Mouse (Mus musculus): ENCODE measurements around the gene Col19a1.

Gene Col19a1

DNA sequence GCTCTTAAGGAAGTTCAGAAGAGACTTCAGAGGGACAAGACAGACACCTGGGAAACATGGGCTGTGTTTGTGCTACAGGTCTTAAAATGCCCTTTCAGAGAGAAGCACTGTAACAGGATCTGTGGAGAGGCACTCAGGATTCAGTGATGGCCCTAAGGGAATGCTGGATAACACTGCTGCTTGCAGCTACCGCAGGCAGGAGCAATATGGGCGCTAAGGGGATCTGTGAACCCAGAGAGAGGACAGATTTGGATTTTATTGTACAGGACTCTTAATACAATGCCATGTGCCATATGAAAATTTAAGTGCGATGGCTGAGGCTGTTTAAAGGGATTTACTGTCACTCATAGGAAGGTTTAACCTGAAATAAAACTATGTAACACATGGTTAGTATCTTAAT lies 270.8 kb downstream of the Col19a1 start:
- DNase-seq (ENCODE audit: low spot score), result no peak

DNA sequence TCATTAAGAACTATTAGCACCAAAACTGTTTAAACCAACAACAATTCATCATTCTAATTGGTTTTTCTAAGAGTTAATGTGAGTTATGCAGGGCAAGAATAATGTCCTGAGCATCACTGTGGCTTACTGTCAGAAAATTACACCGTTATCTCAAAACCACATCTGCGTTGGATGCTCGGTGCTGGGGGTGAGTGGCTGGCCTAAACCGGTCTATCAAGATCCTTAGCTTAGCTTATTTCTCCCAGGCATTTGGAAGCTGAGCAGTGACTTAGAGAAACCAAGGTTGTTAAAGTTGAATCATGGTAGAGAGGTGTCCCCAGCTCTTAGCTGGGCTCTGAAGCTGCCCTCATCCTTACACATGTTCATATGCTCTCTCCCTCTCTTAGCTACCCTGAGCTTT lies 276.4 kb downstream of the Col19a1 start:
- DNase-seq (ENCODE audit: low spot score), result no peak

DNA sequence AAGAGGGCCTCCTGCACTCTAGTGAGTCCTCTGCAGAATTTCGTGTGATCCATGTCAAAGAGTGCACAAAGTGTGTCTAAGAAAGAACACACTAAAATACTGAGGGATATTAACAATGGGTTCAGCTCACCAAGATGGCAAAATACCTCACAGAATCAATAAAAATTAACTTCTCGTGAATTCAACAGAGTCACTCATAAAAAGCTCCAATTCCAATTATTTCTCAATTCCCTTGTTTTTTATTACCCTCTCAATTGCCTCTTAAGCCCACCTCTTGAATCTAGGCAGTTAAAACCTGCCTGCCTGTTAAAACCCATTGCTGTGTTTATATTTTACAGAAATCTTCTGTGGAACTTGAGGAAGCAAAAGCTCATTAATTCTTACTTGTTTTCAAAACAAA lies 277.1 kb downstream of the Col19a1 start:
- DNase-seq (ENCODE audit: low spot score), result no peak

DNA sequence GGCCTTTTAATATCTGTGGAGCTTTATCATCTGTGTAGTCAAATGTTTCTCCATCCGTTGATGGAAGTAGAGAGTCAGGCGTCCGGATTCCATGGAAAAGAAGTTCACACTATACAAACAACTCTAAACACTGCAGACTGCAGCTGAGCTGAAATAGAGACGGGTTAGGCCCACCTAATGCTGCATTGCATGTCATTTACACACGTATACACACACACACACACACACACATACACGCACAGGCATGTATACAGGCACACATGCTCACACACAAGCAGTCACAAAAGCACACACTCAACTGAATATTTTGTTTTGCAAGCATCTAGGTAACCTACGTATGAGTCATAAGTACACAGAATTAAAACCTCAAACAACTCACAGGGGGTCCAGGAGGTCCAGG lies 284.2 kb downstream of the Col19a1 start:
- DNase-seq (ENCODE audit: low spot score), result no peak

DNA sequence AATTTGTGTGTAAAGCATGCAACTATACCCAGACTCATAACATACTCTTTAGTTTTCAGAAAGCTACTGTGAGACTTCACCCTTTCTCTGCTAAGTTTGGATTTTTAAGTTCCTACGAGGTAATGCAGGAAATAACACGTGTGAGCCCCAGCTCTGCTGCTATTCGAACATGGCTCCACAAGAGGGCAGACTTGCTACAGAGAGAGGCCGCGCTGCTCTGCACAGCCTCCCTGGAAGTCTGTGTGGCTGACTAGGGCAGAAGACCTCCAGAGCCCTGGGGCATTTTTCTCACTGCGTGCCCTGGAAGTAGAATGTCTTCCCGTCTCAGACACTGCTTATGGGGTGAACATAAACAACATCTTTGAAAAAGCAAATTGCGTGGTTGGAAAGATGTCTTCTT lies 284.6 kb downstream of the Col19a1 start:
- peak; percentile 20 for DNase-seq (ENCODE audit: low spot score)

DNA sequence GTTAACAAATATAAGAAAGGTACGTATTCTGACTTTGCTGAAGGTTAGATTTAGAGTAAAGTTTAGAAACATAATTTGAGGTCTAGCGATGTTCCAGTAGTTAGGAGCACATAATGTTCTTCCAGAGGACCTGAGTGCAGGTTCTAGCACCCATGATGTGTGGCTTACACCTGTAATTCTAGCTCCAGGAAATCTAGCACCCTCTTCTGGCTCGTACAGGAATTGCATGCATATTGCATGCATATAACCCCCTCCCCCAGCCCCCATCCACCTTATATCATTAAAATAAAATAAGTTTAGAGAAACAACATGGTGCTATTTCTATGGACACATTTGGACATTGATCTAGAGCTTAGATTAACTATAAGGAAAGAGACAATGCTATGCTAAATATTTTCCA lies 286.6 kb downstream of the Col19a1 start:
- DNase-seq (ENCODE audit: low spot score), result no peak

DNA sequence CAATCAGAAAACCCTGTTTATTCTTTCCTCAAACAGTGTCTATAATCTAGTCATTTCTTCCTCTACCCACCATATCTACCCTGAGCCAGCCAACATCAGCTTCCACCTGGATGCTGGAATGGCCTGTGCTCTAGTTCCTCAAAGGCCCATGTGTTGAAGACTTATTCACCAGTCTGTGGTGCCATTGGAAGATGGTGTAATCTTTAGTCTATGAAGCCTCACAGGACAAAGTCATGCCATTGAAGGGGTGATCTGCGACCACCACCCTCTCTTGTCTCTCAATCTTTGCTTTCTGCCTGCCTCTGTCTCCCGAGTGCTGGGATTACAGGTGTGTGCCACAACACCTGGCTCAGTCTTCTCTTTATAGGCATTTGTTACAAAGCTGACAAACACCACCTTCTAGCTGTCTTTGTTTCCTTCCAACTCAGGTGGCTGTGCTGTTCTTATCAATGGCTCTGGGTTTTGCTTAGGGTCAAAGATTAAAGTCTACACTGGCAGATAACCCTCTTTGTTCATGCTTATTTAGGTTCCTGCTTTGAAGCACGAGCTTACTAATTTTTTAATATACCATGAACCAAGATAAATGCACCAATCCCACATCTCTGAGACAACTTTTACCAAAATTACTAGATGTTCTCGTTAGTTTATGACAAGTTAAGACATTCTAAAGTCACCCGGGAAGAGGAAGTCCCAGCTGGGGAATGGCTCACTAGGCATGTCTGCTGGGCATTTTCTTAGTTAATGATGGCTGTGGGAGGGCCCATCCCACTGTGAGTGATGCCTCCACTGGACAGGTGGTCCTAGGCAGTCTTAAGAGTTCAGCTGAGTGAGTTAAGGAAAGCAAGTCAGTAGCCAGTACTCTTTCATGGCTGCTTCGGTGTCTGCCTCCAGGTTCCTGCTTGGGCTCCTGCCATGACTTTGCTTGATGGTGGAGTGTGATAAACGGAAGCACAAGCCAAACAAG lies 292.0 kb downstream of the Col19a1 start:
- DNase-seq (ENCODE audit: low spot score), result no peak

DNA sequence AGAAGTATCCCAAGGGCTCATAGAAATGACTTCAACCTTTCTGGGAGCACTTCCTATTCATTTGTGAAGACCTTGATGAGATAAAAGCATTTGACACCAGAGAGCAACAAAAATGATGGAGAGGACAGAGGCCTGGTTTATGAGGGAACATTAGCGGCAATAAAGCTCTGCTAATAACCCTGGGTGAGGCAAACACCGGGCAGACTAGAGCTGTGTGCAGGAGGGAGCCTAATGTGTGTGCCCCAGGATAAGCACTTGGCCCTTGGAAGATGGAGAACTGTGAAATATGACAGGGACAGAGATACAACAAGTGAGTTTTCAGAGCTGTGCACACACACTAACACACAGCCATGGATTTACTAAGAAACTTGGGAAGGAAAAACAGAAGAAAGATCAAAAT lies 294.8 kb downstream of the Col19a1 start:
- DNase-seq (ENCODE audit: low spot score), result no peak

DNA sequence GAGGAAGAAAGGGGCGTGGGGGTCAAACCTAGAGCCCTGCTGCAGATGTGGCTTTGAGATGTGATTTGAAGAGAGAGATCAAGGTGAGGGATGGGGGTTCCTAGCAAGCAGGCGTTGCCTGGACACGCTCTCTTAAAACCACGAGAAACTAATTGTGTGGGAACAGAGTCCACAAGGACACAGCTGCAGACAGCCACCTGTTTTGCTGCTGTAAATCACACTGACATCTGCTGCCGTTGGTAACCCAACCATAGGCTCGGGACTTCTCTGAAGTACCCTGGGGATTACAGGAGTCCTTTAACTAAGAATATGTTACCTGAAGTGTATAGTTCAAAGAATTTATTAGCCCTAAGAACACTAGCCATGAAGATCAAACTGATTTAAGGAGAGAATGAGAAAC lies 300.9 kb downstream of the Col19a1 start:
- no peak for DNase-seq (ENCODE audit: low spot score)

DNA sequence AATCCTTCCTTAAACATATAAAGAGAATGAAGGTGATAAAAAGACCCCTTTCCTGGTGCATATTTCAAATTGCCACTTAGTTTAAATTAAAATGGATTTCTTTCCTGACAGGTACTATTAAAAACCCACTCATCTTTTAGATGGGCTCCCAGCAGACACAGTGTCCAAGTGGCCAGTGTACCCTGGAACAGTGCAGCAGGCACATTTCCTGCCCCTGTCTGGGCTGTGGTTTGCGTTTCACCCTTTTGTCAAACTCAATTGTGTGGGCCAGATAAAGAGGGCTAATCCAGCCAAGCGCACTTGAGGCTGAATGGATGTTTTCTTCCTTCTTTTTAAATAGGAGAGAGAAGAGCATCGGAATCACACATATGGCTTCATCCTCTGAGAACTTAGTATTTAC lies 320.2 kb downstream of the Col19a1 start:
- no peak for DNase-seq (ENCODE audit: low spot score)

DNA sequence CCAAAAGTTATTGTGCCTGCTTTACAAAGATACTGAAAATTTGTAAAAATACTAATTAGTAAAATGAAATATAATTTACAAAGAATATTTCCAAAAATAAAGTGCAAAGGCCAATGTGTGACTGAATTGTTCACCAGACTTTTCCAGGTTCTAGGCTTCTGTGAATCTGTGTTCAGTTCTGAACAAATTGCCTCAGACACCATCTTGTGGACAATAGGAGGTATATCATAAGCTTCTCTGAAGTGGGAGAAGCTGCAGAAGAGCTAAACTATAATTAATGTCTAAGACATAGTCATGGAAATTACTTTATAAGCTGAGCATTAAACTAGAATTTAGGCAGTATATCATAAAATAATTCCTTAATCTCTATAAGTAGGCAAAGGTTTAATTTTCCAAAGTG lies 326.1 kb downstream of the Col19a1 start:
- no peak for DNase-seq (ENCODE audit: low spot score)

DNA sequence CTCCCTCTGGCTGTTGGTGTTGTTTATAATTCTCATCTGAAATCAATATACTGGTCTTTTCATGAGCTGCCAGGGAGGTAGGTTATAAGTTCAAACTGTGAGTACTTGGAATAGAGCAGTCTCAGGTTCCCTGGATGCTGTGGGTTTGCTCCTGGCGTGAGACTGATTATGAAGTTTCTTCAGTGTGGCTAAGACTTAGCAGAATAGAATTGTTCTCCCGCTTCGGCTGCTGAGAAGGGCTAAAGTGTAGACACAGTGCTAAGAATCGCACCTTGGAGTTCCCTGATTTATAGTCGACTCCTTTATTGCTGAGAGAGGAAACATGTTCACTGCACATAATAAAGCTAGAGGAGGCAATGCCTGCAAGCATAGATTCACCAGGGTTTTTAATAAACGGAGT lies 327.9 kb downstream of the Col19a1 start:
- no peak for DNase-seq (ENCODE audit: low spot score)

DNA sequence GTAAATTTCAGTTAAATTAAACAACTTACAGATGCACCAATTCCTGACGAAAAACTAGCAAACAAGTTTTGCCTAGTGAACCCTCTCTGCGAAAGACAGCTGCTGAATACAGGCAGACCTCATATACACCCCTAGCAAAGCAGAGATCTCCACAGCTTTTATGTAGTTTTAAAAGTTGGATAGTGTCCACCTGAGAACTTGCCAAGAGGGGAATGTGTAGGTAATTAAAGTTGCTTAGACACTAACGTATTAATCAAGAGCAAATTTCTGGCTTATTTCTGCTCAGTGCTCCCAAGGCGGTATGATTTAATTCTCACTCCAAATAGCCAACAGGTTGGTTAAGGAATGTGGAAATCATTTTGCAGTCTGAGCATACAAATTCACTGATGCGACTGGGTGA lies 329.3 kb downstream of the Col19a1 start:
- no peak for DNase-seq (ENCODE audit: low spot score)

DNA sequence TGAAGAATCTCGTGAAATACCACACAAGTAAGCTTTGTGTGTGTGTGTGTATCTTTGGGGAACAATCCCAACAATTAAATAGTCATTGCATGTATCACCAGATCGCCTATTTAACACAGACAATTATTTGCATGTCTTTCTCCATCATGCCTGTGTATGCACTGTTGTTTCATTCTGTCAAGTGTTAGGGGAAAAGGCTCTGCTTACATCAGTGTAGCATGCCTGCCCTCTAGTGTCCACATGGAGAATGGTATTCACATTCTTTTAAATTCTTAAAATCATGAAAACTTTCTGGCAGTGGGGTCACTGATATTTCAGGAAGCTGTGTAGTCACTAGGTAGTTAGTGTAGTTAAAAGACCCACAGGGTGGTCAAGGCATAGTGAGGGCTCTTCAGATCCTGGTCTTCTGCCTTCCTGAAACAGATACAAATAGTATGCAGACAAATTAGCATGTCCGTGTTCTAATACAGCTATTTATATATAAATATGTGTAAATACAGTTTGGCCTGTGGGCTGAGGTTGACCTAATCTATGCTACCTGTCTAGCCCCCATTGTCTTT lies 338.1 kb downstream of the Col19a1 start:
- peak; percentile 31 for DNase-seq (ENCODE audit: low spot score)

DNA sequence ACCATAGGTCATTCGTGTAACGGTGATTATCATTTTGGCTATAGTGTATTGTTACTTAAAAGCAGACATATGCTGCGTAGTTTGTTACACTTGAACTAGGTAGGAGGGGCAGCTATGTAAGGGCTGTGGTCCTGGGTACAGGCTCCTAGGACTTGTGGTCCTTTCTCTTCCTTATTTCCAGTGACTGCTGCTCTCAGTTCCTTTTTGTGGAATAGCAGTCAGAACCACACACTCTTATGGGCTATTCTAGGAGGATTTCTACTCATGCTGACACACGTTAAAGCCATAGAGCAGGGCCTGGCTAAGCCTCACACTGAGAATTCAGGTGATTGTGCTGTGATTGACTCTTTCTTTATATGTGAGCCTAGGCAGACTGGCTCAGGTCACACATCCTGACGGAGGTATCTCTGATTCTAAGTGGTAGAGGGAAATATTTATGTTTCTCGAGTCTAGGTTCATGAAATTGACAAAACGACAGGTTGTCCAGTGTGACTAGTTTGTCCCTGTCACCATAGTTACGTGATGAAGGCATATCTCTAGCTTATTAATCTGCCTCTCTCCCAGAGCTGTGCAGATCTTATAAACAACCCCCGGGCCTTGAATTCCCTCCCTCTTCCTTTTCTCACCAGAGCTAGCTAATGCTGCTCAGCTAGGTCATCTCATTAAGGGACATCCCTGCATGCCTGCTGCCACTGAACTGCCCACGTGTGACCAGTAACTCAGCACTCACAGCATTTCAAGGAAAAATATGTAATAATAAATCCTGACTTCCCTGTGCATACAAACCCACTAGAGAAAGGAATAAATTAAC lies 338.8 kb downstream of the Col19a1 start:
- no peak for DNase-seq (ENCODE audit: low spot score)

DNA sequence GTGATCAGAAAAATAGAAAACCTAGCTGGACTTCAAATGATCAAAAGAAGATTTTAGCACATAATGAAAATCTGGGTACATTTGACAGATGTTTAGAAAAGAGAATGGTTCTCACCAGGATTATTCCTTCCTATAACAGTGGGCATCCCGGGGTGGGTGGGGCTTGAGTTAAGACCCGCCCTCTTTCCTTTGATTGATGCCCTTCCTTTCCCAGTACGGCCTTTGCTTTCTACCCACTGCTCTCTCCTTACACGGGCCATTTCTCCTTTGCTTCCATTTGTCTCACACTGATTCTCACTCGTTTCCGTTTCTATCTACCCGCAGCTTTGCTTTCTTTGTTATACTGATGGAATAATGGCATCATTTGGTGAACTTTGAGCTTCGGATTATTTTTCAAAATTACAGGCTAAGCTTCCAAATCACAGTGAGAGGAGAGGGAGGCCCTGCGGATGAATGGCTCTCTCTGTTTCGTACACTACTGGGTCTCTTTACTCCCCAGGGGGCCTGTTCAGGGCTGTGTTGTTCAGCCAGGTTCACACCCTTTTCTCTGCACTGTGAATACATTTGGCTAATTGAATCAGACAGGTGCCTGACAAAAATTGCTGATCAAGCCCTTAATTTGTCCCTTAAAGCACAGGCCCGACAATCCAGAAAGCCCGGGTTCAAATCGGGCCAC lies 341.4 kb downstream of the Col19a1 start:
- DNase-seq (ENCODE audit: low spot score), result no peak

DNA sequence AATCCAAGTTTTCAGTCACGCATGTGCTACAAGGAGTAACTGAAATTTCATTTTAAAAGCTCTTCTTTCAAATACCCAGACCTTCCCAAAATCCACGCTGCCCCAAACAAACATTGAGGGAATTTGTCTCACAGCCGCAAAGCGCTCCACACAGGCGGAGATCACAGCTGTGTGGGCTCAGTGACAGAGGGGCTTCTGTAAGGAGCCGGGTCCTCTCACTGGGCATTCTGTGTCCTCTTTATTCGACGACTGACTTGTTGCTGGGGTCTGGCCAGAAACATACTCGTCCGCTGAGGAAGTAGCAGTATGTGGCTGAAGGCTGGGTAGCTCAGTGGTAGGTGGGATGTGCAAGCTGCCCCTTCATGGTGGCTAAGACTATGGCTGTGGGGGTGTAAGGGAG lies 342.3 kb downstream of the Col19a1 start:
- no peak for DNase-seq (ENCODE audit: low spot score)

DNA sequence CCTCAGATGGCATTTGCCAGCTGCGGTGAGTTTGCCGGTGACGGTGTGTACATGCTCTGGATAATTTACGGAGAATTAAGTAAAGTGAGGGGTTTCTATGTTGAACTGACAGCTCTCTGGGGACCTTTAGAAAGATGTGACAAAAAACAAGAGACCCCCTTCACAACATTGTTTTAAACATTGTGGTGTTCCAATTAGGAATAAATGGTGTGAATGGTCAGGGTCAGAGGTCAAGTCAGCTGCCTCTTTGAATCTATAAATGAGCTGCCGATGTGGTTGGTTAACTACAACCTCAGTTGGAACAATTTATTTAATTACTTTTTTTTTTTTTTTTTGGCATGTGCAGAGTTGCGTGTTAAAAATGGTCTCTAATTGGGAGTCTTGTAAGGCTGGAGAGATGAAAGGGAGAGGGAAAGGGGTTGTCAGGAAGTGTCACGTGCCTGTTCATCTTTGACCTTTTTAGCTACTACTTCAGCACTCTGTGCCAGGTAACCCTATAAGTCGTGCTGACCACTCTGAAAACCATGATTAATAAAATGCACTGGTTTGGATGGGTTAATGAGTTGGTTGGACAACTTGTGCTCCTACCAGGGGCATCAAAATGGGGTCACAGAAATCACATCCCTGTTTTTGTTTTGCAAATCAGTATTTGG lies 347.1 kb downstream of the Col19a1 start:
- no peak for DNase-seq (ENCODE audit: low spot score)

DNA sequence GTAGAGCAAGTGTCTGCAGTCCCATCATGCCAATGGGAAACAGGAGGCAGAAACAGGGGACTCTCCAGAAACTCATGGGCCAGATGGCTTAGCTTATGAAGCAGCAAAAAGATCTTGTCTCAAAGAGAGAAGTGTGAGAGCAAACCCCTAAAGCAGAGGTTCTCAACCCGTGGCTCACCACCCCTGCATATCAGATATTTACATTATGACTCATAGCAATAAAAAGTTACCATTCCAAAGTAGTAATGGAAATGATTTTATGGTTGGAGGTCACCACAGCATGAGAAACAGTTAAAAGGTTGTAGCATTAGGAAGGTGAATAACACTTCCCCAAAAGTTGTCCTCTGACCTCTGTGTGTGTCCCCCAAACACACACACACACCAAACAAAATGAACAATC lies 350.9 kb downstream of the Col19a1 start:
- DNase-seq (ENCODE audit: low spot score), result no peak

DNA sequence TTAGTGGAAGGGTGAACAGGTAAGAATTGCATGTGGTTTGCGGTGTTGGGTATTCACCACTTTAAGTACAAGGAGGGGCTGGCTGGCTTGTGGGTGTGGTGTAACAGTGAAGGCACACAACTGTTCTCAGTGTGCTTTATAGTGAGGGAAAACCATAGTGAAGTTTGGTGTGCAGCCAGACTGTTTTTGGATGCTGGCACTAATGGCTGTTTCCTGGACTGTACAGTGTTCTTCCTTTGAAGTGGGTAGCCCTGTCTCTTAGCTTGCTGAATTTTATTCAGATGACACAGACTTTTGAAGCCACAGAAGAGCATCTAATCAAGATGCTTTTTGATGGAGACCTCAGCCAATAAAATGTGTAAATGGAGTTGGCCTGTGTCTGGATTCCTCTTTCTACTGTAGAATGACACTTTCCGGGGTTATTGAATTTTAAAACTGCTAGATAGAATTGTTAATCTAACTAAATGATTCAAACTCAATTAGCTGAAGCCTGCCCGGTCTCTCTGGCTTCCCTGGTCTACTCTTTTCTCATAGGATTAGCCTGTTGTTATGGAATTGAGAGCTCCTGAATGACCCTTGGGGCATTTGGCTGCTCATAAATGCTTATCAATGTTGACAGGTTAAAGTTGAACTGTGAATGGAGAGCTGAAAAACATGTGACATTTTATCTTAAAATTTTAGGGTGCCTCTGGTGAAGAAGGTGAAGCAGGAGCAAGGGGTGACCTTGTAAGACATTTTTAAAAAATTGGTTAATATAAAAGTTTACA lies 355.6 kb downstream of the Col19a1 start:
- DNase-seq (ENCODE audit: low spot score), result no peak

DNA sequence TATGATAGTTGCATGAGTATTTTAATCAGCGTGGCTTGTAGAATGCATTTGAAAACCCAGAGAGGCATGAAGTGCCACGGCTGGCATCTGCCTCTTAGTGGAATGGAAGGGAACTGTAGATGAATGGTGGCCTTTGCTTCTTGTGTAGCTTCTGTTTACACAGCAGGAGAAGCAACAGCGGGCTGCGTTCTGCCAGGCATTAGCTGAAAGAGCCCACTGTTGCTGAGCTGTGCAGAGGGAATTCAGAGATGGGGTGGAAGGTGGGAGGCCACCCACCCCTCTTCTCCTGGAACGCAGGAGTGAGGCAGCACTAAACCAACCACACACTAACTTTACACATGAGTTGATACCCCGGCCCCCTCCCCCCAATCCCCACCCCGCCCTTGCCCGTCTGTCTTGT lies 356.8 kb downstream of the Col19a1 start:
- no peak for DNase-seq (ENCODE audit: low spot score)
